Mouse (Mus musculus) liver, adult 10 weeks (tissue): ENCODE results near the gene Ift20. TPM values are rescaled to one million over a fixed set of nuclear protein-coding genes. Genes with fewer than 3 reads are reported as not detected.

Experiments
- polyA plus RNA-seq: library from polyadenylated mRNA; stranded (reverse); fragments of 350-450 nt; fragmentation: Illumina TruSeq; extraction: RNeasy Lipid Tissue Mini Kit (QIAGEN cat#74804); gene quantifications from one replicate; pipeline ENCODE4 v1.2.3, GENCODE M21; 2014; ENCODE audit warnings: low read depth, low replicate concordance

Ift20 gene
- 42.3 TPM for polyA plus RNA-seq

GRCm38 (mm10) chr11:78536080-78536689 is at the start of gene Ift20, which contains the start of gene Tnfaip1:
TSS of gene Ift20 (plus strand) at chr11:78536361.
TSS of gene Tnfaip1 (minus strand) at chr11:78536332.

GRCm38 (mm10) chr11:78497544-78498522 is 38.3 kb upstream of the Ift20 start, which contains the start of gene Sarm1:
TSS of gene Sarm1 (minus strand) at chr11:78497754.

DNA sequence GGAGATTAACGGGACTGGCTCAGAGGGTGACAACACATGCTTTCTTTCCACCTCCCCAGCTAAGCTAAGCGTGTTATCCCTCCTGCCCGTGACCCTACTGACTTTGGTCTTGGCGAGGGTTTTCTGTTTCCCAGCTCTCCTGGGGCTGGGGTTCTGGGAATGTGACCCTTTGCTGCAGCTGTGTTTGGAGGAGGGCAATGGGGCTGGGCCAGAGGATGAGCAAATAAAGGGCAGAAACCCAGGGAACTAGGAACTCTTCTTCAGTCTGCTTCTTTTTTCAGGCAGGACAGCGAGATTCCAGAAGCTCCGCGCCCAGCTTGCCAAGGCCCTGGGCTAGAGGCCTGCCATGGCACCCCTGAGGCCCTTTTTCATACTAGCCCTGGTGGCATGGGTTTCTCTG is 37.2 kb upstream of the Ift20 start, which contains the start of gene Vtn:
Gene Vtn (plus strand): TSS at position 88 of the 400 bp plus-strand sequence.

DNA sequence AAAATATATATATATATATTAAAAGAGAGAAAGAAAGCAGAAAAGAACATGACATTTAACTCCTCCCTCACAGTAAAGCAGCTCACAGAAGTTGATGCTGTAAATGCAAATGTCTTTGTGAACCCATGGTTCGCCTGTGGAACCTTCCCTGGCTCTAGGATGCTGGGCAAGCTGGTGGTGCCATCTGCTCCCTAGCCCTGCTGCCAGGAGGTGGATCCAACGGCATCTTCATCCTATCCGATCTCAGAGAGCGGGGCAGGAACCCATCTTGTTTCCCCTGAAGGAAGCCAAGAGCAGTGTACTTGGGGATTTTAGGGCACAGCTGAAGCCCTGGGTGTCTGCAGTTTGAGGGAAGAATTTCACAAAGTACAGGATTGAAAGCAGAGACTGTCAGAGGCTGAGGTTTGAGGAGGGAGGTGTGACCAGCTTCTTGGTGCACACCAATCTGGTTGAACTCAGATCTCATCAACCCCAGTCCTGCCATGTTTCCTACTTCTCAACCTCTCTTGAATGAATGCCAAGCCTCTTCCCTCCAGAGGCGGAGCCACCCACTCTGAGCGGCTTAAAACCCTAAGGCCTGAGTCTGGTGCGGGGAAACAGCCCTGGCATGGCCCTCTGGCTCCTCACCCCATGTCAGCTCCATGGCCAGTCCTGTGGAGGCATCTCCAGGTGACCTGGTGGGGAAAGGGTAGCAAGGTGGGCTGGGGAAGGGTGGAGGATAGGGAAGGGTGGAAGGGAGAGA is 33.1 kb upstream of the Ift20 start, which contains the start of gene Sebox:
Gene Sebox (plus strand): TSS at position 539 of the 742 bp plus-strand sequence.

GRCm38 (mm10) chr11:78512025-78512957 is 23.9 kb upstream of the Ift20 start, which contains the start of the genes Tmem199 and Poldip2:
TSS of gene Tmem199 (minus strand) at chr11:78512172.
TSS of gene Poldip2 (plus strand) at chr11:78512193.

GRCm38 (mm10) chr11:78550168-78551058 is 14.3 kb downstream of the Ift20 start, which contains the start of gene Tmem97:
TSS of gene Tmem97 (minus strand) at chr11:78550777.

Other genes starting within 250 kb of the Ift20 start
- gene BC030499, start 245.5 kb upstream of the Ift20 start, polyA plus RNA-seq = 0.24 TPM
- gene Spag5, start 234.8 kb upstream of the Ift20 start, polyA plus RNA-seq = 0.32 TPM
- gene Aldoc, start 213.4 kb upstream of the Ift20 start, polyA plus RNA-seq = 10.4 TPM
- 1.4 TPM for gene Pigs, start 207.9 kb upstream of the Ift20 start, polyA plus RNA-seq
- 0.58 TPM for gene Unc119, start 192.9 kb upstream of the Ift20 start, polyA plus RNA-seq
- not detected for gene Foxn1, start 149.8 kb upstream of the Ift20 start, polyA plus RNA-seq
- gene Slc13a2, start 114.1 kb upstream of the Ift20 start, polyA plus RNA-seq = 0.45 TPM
- gene Slc46a1, start 70.7 kb upstream of the Ift20 start, polyA plus RNA-seq = 4.4 TPM
- gene Sarm1, start 38.6 kb upstream of the Ift20 start, polyA plus RNA-seq = not detected
- gene Vtn, start 37.3 kb upstream of the Ift20 start, polyA plus RNA-seq = 538 TPM
- not detected for gene Sebox, start 32.9 kb upstream of the Ift20 start, polyA plus RNA-seq
- gene Tmem199, start 24.2 kb upstream of the Ift20 start, polyA plus RNA-seq = 12.6 TPM
- 31.9 TPM for gene Poldip2, start 24.2 kb upstream of the Ift20 start, polyA plus RNA-seq
- gene Tnfaip1, start within 50 bp of the Ift20 start, polyA plus RNA-seq = 14.4 TPM
- gene Tmem97, start 14.4 kb downstream of the Ift20 start, polyA plus RNA-seq = 72.8 TPM
- 19.1 TPM for gene Nlk, start 161.0 kb downstream of the Ift20 start, polyA plus RNA-seq
- gene Ccnq, start 215.4 kb downstream of the Ift20 start, polyA plus RNA-seq = 3.0 TPM